Mouse (Mus musculus): ENCODE measurements around the gene Zfp942.

Zfp942 gene

DNA sequence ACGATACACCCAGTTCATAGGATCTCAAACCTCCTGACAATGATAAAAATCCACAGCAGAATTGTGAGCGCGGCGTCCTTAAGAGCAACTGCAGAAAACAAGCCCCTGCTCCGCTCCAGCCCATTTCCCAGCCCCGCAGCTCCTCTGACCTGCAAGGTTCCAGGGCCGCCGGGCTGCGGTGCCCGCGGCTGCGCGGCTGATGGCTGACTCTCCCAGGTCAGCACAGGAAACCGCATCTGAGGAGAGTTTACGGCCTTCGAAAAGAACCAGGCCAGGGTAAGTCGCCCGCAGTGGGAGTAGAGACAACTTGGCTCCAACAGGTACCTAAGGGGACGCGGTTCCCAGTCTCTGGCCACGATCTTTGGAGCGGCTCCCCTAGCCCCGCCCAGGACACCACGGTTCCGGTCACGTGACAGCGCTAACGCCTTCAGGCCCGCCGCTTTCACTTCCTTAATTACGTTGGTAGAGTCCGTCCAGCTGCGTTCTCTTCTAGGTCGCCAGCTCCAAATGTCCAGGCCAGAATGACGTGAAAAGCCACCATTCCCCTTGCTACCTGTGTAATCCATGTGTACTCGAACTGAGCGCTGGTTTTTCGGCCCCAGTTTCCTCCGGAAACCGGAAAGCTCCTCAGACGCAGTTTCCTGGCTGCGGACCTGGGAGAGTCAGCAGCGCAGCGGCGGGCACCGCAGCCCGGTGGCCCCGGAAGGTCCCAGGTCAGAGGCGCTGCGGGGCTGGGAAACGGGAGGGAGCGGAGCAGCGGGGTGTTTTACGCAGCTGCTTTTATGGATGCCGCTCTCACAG lies at the start of gene Zfp942, which contains the start of gene Zfp943:
Gene Zfp942, minus strand, starts transcription at position 358 of the 801 bp plus-strand sequence.
Gene Zfp943, plus strand, starts transcription at position 446 of the 801 bp plus-strand sequence.
- DNase-seq (ENCODE audit: extremely low read depth, insufficient read length, low spot score) = peak; percentile 91

DNA sequence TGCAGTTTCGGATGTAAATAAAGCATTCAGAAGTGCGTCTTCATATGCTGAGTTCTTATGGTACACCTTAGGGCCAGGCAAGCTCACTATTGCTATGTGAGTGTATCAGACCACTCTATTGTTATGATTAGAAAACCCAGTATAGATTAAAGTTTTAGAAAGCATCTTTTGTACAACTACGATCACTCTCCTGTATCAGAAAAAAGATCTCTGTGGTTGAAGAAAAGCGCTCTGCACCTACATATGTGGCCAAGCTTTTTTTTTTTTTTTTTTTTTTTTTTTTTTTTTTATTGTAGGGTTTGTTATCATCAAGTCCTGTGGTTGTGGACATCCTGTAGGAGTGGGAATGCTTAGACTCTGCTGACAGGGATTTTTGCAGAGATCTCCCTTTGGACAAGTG lies 1.0 kb upstream of the Zfp942 start:
- DNase-seq (ENCODE audit: extremely low read depth, insufficient read length, low spot score) = no peak

DNA sequence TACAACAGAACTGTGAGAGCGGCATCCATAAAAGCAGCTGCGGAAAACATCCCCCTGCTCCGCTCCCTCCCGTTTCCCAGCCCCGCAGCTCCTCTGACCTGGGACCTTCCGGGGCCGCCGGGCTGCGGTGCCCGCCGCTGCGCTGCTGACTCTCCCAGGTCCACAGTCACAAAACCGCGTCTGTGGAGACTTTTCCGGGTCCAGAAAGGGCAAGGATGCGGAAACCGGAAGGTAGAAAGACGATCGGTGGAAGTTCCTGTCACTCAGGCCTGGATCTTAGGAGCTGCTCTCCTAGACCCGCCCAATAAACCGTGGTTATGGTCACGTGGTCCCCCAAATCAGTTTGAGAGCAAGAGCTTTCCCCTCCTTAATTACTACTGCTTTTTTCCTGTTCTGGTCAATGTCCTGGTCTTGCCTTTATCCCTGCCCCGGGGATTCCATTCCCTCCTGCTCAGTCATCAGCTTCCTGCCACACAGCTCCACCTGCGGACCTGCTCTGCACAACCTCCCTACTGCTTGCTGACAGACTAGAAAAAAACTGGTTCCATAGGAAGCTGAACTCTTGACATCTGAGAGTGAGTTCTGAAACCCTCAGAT lies 52.7 kb downstream of the Zfp942 start, which contains the start of gene Zfp995:
Gene Zfp995, minus strand, starts transcription at position 471 of the 597 bp plus-strand sequence.
- DNase-seq (ENCODE audit: extremely low read depth, insufficient read length, low spot score) = peak; percentile 85

DNA sequence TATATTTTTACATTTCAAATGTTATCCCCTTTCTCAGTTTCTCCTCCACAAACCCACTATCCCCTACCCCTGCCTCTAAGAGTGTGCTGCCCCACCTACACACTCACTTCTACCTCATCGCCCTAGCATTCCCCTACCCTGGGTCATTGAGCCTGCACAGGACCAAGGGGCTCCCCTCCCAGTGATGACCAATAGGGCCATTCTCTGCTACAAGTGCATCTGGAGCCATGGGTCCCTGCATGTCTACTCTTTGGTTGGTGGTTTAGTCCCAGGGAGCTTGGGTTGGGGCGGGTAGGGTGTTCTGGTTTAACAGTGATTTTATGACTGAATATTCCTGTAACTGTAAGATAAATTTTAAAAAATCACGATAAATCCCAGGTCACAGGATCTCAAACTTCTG lies 53.2 kb downstream of the Zfp942 start:
- DNase-seq (ENCODE audit: extremely low read depth, insufficient read length, low spot score) = no peak

Data from 3134 (cell line).